Mouse (Mus musculus) hindbrain, postnatal 0 days (tissue): ENCODE measurements at regions not wholly inside any gene's neighbourhood (a gene's known extent, or its start where the extent isn't known, plus 50 kb on each side); places are given as distances from the start of the nearest gene placed in this dataset.

Experiments
- ATAC-seq: fragments of 200-750 bp; cut with Nextera tagmentation; 2 replicates; pipeline ENCODE4 v1.8.0; 2017; ENCODE audit warnings: mild to moderate bottlenecking, moderate TSS enrichment, moderate library complexity
- DNase-seq: peaks from one replicate; pipeline ENCODE4 v3.0.0-alpha.2; 2015; ENCODE audit warnings: low spot score
- H3K27ac ChIP-seq: fragments of 300-500 bp; sonication (generic); 2 replicates; pipeline ENCODE4 v1.5.1; 2014; ENCODE audit warnings: mild to moderate bottlenecking
- H3K27me3 ChIP-seq: fragments of 300-500 bp; sonication (generic); 2 replicates; pipeline ENCODE4 v1.6.1; 2014; ENCODE audit warnings: low read length, mixed read lengths; ENCODE audit not compliant: insufficient read depth
- H3K36me3 ChIP-seq: fragments of 300-500 bp; sonication (generic); 2 replicates; pipeline ENCODE4 v1.6.1; 2014; ENCODE audit warnings: low read length, mixed read lengths; ENCODE audit not compliant: insufficient read depth
- H3K4me1 ChIP-seq: fragments of 300-500 bp; sonication (generic); 2 replicates; pipeline ENCODE4 v1.6.1; 2014; ENCODE audit warnings: antibody characterized with exemption, low read length, mixed read lengths; ENCODE audit not compliant: insufficient read depth
- H3K4me2 ChIP-seq: fragments of 300-500 bp; sonication (generic); 2 replicates; pipeline ENCODE4 v1.6.1; 2014; ENCODE audit warnings: low read depth, mild to moderate bottlenecking, low read length, moderate library complexity, mixed read lengths
- H3K4me3 ChIP-seq: fragments of 300-500 bp; sonication (generic); 2 replicates; pipeline ENCODE4 v1.5.1; 2014; ENCODE audit warnings: low read length
- H3K9ac ChIP-seq: fragments of 300-500 bp; sonication (generic); replicated peaks from 2 replicates; pipeline ENCODE4 v1.6.1; 2014; ENCODE audit warnings: mild to moderate bottlenecking, low read length, moderate library complexity, mixed read lengths
- H3K9me3 ChIP-seq: fragments of 300-500 bp; sonication (generic); 2 replicates; pipeline ENCODE4 v1.6.1; 2016; ENCODE audit warnings: low read length, mixed read lengths
- CTCF ChIP-seq: IDR thresholded peaks from 2 replicates; pipeline ENCODE4 v1.5.1; 2016; ENCODE audit warnings: antibody characterized with exemption, control low read depth, low read depth
- WGBS: fragments of 180-500 bp; shearing (Covaris S2); extraction: QIAGEN DNeasy Blood & Tissue Kit; methylation state at CpG from one replicate; pipeline ENCODE4 v1.1.7; 2014; 5-methylcytosine and 5-hydroxymethylcytosine counted together

GRCm38 (mm10) chr1:56583671-56584070 is 53.6 kb downstream of the Hsfy2 start:
- Histone ChIP-seq H3K4me1 (no peaks in the 10 kb centered on the region), H3K4me2 (no peak overlapping the region), H3K9me3 (no peaks in the 10 kb centered on the region), H3K27ac (no peak overlapping the region), H3K4me3 (no peak overlapping the region), H3K36me3 (no peaks in the 10 kb centered on the region), H3K27me3 (no peaks in the 10 kb centered on the region), H3K9ac (no peak overlapping the region)
- no peak for ATAC-seq
- DNase-seq = no peak
- WGBS = 85% methylated on average over 3 of the region's 3 CpGs
- TF ChIP-seq CTCF = no peak

GRCm38 (mm10) chr1:56548050-56548449 is 89.2 kb downstream of the Hsfy2 start:
- ATAC-seq (no peak), DNase-seq (no peak)
- H3K4me3 ChIP-seq = no peak overlapping the region
- no peak for TF ChIP-seq CTCF
- H3K9ac ChIP-seq = no peak overlapping the region
- no peak overlapping the region for H3K4me2 ChIP-seq
- no peaks in the 10 kb centered on the region for H3K9me3 ChIP-seq
- H3K27ac ChIP-seq = no peak overlapping the region
- no peaks in the 10 kb centered on the region for H3K36me3 ChIP-seq
- no peaks in the 10 kb centered on the region for H3K4me1 ChIP-seq
- WGBS = 54% methylated on average over 2 of the region's 2 CpGs
- no peaks in the 10 kb centered on the region for H3K27me3 ChIP-seq

- Histone ChIP-seq H3K27me3 (no peaks in the 10 kb centered on the region), H3K4me1 (no peaks in the 10 kb centered on the region), H3K9ac (no peak overlapping the region), H3K27ac (no peak overlapping the region), H3K9me3 (no peaks in the 10 kb centered on the region), H3K36me3 (no peaks in the 10 kb centered on the region), H3K4me3 (no peak overlapping the region), H3K4me2 (no peak overlapping the region)
- 67% methylated on average over 4 of the region's 4 CpGs for WGBS
- no peak for ATAC-seq
- peak; percentile 18 for DNase-seq
- TF ChIP-seq CTCF = no peak
Measured at GRCm38 (mm10) chr1:56530801-56531200, 106.4 kb downstream of the Hsfy2 start.
